Mouse (Mus musculus) heart, postnatal 4 days (tissue): ENCODE results near the gene Cc2d2b. TPM values are rescaled to one million over a fixed set of nuclear protein-coding genes. Genes with fewer than 3 reads are reported as not detected.

ENCODE experiments used
- DNase-seq: peaks from one replicate; pipeline ENCODE4 v3.0.0; 2021
- total RNA-seq, 2 experiments: library from RNA; stranded (reverse); gene quantifications; 2 replicates each; pipeline ENCODE4 v1.2.3; 2021

Gene Cc2d2b
- total RNA-seq, 2 experiments from 2014 or later, result not detected

DNA sequence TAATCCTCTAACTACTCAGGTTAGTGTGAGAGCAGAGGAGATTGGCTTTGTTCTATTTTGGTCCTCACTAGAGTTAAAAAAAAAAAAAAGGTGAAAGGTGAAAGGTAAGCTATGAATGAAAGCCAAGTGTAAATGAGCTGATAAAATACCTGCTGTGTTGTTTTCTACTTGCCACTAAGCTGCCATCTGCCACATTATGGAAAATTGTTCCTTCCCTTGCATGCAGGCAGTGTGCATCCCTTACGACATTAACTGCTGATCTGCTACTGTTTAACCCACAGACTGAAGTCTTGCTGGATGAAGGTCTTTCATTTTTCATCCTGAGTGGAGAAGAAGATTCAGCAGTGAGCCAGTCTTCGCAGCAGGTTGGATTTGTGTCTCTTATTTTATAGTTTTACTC is 11.5 kb downstream of the Cc2d2b start:
- no peak for DNase-seq

DNA sequence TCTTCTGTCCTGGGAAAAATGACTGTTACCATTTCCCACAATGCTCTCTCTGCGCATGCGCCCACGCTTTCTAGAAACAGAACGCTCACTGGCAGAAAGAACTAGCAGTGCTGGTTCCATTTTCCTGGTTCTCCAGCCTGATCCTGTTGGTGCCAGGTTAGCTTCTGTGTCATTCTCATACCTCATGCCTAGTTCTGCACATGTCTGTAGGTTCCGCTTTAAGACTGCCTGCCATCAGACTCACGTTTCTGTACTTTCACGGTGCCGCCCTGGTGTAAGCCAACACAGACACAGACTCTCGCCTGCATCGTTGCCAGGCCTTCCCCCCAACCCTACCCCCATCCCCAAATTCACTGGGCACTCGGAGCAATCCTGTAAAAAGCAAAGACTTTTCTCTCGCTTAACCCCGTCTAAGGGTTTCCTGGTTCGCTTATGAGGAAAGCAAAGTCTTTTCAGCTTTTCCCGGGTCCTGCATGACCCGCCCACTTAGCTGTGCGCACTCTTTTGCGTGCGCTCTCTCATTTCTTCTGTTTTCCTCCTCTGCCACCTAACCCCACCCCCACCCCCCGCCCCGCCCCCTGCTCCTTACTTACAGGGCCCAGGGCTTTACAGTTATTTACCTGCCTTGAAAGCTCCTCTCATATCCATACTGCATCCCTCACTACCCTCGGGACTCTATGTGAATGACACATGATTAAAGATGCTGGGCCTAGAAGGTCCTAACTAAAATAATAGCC is 13.6 kb downstream of the Cc2d2b start:
- DNase-seq, result peak; percentile 40

DNA sequence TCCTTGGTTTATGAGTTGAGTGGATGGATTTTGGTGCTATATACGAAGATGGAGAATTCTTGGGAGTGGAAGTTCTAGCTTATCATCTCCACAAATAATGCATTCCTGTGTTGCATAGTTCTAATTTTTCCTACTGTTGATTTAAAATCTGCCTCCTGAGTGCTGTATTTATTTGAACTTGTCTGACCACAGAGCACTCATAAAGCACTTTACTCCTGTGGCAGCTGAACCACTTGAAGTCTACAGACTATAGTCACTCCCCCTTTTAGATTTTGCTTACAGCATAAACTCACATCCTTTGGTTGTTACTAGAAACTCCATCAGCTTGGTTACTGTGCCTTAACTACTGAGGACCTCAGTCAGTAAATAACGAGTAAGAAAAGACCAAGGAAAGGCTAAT is 18.6 kb downstream of the Cc2d2b start:
- no peak for DNase-seq

DNA sequence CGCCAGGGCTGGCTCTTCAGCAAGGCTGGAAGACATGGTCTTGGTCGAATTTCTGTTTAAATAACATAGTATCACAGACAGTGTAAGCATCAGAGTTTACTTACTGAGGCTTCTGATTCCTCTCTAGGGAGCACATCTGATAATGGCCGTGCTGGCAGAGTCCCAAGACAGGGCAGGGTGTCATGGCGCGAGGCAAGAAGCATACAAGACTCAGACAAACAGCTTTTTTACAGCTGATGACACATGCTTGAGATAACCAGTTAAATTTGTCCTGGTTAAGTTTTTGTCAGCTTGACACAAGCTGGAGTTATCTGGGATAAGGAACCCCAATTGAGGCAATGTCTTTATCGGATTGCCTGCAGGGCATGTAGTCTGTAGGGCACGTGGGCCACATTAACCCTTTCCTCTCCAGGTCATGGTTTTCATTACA is 20.8 kb downstream of the Cc2d2b start:
- DNase-seq, result peak; percentile 52

DNA sequence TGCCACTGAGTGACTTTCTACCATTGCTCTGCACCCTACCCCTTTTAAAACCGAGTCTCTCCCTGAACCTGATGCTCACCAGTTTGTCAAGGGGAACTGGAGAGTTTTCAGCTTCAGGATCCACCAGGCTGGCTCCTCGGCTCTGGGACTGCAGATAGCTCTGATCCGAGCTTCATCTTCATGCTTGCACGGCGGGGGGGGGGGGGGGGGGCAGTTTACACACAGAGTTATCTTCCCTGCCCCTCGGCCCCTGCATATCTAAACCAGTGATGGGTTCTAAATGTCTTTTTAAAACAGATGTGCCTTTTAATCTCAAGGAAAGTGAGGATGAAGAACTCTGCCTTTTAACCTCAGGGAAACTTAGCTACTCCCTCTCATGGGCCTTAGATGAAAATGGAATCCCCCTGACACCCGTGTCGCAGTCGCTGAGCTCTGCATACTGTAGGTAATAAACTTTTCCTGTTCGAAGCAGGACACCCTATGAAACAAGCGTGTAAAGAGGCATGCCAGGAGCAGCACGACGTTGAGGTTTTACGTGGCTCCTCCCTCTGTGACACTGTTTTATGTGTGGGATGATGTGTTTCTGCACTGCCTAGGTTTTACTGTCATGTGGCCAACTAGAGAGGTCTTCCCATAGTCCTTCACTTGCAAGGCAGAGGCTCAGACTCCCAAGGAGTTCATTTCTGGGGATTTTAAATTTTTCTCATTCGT is 39.6 kb downstream of the Cc2d2b start:
- no peak for DNase-seq

DNA sequence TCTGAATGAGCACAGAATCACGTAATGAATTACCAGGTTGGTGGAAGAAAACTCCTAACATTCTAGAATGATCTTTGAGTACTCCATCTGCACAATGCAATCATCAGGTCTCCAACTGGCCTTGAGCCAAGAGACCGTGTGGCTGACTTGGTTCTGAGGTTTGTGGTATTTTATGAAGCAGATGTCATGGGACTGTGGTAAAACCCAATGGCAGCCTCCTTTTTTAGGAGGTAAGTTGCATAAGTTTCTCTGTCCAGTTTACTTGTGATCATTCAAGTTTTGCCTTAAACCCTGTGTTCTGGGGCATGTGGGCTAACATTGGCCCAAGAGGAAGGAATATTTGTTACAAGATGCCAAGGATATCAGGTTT is 40.1 kb downstream of the Cc2d2b start:
- DNase-seq, result no peak

DNA sequence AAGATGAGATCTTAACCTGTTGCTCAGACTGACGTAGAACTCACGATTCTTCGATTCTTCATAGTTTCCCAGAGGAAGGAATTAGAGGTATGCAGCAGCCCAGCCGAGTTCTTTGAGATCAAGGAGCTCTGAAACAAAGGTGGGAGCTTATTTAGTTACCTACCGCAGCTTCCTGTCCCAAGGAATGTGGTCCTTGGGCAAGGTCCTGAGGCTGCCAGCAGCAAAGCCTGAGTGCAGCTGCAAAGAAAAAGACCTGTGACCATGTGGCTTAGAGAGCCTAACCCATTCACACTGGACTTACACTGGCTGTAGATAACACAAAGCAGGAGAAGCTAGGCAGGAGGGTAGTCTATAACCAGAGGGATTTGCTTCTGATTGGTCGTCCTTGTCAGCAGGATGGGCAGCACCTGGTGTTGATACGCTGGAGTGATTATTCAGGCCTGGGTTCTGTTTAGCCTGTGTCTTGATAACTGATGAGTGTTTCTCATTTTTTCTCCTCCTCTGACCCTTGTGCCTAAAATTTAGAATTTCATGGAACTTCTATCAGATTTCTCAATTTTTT is 56.7 kb downstream of the Cc2d2b start:
- DNase-seq, result no peak

DNA sequence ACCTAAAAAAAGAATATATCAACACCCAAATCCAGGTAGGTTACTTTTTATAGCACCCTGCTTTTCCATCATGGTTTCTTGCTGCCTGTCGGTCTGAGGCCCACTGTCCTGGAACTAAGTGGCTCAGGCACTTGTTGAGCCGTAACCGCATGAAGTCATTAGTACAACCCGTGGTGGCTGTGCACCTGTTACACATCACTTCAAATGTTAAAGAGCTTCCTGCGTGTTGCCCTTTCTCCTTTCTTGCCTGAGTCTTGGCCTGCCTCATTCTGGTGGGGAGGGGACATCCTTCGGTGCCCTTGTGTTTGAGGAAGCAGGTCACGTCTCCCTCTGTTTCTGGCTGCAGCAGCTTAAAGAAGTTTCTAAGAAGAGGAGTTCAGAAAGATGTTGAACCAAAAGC is 61.3 kb downstream of the Cc2d2b start:
- no peak for DNase-seq

DNA sequence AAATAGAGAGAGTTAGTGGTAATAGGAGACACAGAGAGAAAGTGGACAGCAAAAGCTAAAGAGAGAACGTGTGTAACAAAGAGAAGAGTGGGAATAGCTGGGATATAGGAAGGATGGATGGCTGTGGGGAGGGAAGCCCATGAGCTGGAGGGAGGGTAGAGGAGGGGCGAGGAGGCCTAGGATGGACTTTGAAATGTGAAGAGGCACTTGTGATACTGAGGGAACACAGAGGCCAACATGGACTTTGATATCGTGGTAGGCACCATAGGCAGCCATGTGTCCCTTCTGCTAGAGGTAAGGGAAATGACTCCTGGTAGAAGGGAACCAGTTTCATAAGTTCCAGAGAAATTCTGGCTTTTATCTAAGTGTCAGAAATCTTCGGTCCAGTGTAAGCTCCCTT is 63.3 kb downstream of the Cc2d2b start:
- no peak for DNase-seq

DNA sequence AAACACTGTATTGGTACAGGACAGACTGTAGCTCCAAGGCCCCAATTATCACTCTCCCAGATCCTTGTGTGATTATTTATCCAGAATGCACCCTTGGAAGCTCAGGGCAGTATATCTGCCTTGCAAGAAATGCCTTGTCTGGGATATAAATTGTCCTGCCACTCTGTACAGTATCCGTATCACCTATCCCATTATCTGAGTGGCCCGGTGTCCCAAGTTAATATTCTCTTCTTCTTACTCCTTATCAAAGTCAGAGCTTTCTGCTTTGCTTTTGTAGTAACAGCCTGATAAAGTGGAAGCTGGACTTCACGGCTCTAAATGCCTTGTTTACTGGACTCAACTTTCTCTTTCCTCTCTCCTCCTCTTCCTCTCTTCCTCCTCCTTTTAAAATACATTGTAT is 64.2 kb downstream of the Cc2d2b start:
- DNase-seq, result no peak

DNA sequence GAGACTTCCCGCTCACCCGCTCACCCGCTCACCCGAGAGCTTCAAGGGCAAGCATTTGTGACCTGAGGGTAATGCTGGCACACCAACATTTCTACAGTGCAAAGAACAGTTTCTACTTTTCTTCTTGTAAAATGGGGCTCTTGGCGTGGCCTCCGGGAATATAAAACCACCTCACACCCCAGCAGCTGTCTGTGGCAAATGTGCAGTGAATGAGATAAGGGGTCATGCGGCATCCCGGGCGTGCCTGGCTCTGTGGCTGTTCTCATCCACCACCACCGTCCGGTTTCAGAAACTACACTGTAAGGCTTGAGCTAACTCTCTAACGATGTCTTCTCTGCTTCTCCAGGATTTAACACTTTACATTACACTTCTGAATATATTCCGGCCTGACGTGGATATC is 64.8 kb downstream of the Cc2d2b start:
- no peak for DNase-seq

DNA sequence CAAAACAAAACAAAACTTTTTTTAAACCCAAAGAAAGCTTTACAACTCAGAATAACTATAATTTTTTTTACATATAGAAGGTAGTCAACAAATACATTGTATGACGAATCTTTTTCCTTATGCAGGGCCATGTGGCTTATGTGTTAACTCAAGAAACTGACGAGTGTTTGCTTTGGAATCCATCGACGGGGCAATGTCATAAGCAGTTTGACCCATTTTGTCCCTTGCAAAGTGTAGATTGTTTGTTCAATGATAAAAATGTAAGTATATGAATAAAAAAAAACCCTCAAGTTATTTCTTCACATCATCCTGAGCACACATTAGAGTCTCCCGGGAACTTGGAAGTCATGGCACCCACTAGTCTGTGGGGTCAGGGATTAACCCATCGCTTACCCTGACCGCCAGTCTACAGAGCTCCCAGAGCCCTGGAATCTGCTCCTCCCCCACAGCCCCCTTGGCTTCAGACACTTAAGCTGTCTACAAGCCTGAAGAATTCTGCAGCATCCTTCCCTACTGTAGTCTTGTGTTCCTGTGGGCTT is 67.2 kb downstream of the Cc2d2b start:
- DNase-seq, result no peak

DNA sequence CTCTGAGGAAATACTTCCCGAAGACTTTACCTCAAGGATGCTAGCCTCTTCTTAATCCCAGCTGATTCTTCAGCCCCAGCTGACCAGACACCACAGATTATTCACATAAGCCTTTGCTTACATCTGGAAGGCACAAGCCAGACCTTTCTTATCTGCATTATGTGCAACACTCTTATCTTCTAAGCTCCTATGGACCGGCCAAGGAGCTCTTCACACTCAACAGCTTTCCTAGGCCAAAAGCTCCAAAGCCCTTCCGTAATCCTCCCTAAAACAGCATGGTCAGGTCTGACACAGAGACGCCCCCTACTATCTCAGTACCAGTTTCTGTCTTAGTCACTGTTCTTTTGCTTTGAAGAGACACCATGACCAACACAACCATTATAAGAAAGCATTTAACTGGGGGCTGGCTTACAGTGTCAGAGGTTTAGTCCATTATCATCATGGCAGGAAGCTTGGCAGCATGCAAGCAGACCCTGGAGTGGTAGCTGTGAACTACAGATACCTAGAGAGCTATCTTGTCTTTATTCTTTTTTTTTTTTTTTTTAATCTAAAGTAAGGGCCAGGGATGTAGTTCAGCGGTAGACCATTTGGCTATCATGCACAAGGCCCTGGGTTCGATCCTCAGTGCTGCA is 69.5 kb downstream of the Cc2d2b start:
- no peak for DNase-seq

DNA sequence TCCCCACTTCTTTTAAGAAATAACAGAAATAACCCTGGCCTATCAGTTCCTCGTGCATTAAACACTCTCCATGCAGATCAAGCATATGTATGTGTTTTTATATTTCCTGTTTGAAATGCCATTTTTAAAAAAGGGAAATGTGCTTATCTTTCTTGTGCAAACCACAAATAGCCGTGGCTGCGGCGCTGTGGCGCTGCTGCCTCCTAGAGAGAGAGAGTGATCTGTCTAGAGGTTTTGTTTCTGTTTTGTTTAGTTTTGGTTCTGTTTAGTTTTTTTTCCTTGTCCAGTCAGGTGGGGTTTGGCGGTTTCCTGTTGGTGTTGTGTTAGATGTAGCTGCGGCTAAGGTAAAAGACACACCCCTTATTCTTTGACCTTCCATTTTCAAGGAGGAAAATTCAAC is 70.2 kb downstream of the Cc2d2b start:
- no peak for DNase-seq

DNA sequence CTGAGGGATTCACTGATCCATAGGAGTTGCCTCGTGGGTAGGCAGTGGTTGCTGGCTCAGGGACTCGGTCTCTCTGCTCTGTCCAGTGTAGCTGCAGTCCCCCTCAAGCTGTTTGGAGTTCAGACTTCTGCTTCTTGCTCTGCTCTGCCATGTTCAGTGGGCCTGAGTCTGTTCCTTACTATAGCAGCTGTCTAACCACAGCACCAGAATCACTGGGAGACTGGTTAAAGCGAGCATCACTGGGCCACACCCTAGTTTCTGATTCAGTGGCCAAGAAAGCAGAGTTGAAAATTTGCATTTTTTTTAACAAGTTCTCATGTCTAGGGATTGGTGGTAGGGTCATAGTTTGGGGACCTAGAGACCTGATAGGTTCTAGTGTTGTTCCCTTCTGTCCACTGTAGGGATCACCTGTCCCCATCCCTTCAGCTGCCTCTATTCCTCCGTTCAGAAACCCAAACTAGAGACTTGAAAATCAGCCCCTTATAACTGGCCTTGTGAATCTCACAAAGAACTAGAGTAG is 72.8 kb downstream of the Cc2d2b start:
- no peak for DNase-seq

DNA sequence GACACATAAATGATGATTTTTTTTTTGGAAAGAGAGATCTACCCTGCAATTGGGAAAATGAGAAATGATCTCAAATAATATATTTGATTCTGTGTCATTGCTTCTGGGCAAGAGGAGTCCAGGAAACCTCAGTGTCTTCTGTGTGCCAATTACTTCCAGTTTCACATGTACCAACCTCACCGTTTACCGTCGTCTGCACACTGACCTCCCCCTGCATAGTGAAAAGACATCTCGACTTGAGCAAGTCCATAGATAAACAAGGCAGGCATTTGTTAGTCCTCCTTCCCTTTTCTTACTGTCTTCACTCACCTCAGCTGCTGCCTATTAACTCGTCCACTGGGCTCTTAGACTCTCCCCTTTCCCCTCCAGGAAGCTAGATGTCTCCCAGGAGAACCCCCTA is 77.1 kb downstream of the Cc2d2b start:
- no peak for DNase-seq

DNA sequence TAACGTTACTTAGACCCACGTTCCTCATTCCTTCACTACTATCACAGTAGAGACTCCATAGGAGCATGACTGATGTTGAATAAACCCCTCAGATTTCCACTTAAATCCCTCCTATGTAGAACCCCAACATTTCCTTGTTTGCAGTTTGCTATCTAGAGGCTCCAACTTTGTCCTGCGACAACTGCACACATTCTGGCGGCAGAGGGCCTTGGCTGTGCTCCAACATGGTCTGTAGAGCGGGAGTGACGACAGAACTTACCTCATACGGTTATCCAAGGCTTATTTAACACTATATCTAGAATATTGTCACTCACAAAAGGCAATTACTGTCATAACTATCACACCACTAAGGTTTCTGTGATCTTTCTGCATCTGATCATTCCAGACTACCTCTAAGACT is 78.2 kb downstream of the Cc2d2b start:
- DNase-seq, result no peak

DNA sequence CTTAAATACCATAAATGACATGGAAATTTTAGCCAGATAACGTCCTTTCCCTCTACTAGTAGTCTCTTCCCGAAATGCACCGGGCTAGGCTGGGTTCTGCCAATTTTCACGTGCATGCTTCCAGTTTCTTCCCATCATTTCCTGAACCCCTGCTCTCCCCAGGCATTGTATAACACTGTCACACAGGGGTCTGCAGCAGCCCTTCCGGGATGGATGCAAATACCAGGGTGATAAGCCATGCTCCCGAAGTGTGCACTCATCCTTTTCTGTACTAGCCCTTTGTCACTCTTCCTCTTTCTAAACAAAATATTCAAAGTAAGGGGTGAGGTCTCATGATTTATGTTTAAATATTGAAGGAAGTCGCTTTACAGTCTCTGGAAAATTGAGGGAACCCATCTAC is 81.6 kb downstream of the Cc2d2b start:
- DNase-seq, result no peak

DNA sequence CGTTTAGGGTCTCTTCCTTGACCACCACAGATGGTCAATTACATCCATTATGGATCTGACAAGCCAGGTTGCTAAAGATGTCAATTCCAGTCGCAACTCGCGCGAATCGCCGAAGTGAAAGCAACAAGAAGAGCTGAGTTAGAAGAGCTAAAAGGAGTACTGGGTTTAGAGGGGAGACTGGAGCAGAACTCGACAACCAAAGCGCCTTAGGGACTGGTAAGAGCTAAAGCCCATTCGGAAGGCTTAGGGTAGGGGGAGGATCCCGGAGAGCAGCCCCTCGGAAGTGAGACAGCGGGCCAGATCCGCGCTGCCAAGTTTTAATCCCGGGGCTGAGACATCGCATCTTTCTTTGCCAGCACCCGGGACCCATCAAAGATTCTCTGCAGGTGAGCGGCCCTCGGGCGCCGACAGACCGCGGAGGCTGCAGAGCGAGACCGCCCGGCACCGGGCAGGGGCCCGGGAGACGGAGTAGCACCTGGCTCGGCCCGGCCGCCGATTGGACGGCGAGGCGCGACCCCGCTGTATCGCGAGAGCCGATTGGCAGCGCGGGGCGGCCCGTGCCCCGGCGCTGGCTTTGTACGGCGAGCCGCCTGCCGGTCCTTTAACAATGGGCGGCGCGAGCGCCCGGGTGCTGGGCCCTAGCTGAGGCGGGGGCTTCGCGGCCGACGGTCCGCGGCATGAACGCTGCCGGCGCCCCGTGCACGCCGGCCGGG is 82.3 kb downstream of the Cc2d2b start, which contains the start of gene Ccnj:
Gene Ccnj, plus strand, starts transcription at position 577 of the 713 bp plus-strand sequence.
- peak; percentile 95 for DNase-seq

DNA sequence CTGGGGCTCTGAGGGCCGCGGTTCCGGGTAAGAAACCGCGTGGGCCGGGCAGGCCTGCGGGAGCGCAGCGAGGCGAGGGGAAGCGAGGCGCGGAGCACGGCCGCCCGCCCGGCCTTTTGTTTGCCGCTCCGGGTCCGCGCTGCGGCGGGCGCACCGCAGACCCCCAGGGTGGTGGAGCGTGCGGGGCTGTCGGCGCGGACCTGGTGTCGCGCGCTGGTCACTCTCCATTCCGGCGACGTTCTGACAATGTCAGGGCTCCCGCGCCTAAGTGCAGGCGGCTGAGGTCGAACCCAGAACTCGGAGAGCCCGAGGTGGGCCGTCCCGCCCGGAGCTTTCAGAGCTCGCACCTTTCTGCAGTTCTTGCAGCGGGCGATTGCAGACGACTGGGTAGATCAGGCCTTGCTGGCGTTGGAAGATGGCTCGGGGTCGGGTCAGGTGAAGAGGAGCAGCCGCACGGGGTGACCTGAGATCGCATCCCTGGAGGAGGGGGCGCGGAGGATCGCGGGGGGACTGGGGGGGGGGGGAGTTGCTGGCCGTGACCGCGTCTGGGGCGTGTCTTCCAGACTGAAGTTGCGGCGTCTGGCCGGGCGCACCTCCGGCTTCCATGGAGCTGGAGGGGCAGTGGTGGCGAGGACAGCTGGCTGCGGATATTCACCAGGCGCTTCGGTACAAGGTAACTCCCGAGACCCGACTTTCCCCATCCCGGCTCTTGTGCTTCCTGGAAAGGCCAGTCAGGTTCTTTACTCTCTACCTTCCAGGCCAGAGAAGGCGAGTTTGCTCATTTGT is 83.1 kb downstream of the Cc2d2b start:
- peak; percentile 55 for DNase-seq

DNA sequence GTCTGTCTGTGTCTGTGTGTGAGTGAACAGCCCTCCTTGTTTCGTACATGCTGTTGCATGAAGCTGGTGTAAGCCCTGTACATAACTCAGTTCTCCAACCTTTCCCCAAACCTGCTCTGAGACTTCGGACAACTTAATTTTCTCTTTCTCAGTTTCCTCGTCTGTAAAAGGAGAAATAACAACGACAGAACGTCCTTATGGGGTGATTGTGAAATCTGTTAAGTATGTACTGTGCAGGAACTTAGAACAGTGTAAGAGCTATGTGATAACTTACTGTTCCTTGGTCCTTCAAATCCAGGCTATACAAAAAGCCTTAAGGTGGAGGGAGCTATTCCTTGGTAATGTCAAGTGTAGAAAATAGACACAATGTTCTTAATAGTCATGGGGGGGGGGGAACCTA is 83.8 kb downstream of the Cc2d2b start:
- no peak for DNase-seq
